12 mouse cellular contexts compared by ENCODE assay signal in genomic region chr6:137661583-137662365, GRCm38 (mm10). TPM values are rescaled to one million over a fixed set of nuclear protein-coding genes. Genes with fewer than 3 reads are reported as not detected.
DNase-seq lines count a peak whose midpoint lies in the region.
"Had no signal": no experiment of that assay in that cellular context is flagged by ENCODE, and none has a peak within 500 bp of the region (broad histone marks: within the 10 kb centered on the region; RNA-seq: fewer than 3 reads in every experiment).

No protein-coding gene starts in this region.

- DNase-seq in ES-CJ7 (ENCODE audit: low read depth, low spot score): peak; percentile 65
- peak; percentile 81 for DNase-seq in brain, adult 2 months (ENCODE audit: low read depth, low spot score)
- DNase-seq in layer of hippocampus, adult 9-10 months (ENCODE audit: low spot score): peak; percentile 33
- DNase-seq in right cerebral cortex, adult 2 months (ENCODE audit: low spot score in 2 of 2): peak; percentile 70 to 71
- no peak for DNase-seq in yolk sac, embryonic 10.5 days (ENCODE audit: low spot score)
- no peak for DNase-seq in adrenal gland, adult 8-10 months
- no peak for DNase-seq in gastrocnemius, postnatal 10 days
- DNase-seq: cerebellum, postnatal 25 days; gastrocnemius, postnatal 14 days; heart, postnatal 4 days; liver, postnatal 0 days; lung, postnatal 36 days had no signal

RNA-seq across cellular contexts. Expression of gene Eps8, which starts 7.1 kb away (rescaled TPM):
- 10 to 100 TPM; 26.3 to 56.6 (median 36.9) TPM for total RNA-seq in adrenal gland, adult 8-10 months (2022)
- total RNA-seq in gastrocnemius, postnatal 10 days (2021): 10 to 100 TPM; 11.4 to 14.7 TPM

Comparison
In these comparisons a context has a peak if more than half of its experiments do, and no peak if none do; other contexts are left out.
1. DNase-seq: peak in ES-CJ7 (single experiment), brain, adult 2 months (single experiment), layer of hippocampus, adult 9-10 months (single experiment) and right cerebral cortex, adult 2 months (2 of 2); none in yolk sac, embryonic 10.5 days (single experiment), adrenal gland, adult 8-10 months (single experiment) and gastrocnemius, postnatal 10 days (single experiment).